Mouse (Mus musculus) monocyte, adult 59 days (primary cell): ENCODE data around the gene Maml3. TPM values are rescaled to one million over a fixed set of nuclear protein-coding genes. Genes with fewer than 3 reads are reported as not detected.

Experiments
- total RNA-seq, 2 experiments: library from RNA; stranded (reverse); gene quantifications; one replicate each; pipeline ENCODE4 v1.2.4; 2023

Maml3 gene
- total RNA-seq = 10 to 100 TPM; 24.1 to 26.1 TPM

GRCm38 (mm10) chr3:52104636-52105151, at the start of gene Maml3:
Gene Maml3, minus strand, starts transcription at chr3:52105076.

GRCm38 (mm10) chr3:51660060-51660459, 444.8 kb downstream of the Maml3 start, which contains the start of gene Mgst2:
Gene Mgst2, plus strand, starts transcription at chr3:51660360.

Other genes with a start within 250 kb of the Maml3 start
- gene Foxo1, start 163.3 kb upstream of the Maml3 start, total RNA-seq = 10 to 100 TPM; 14.3 to 15.4 TPM